Mouse (Mus musculus) liver, embryonic 15.5 days (tissue): ENCODE measurements around the gene Napb. TPM values are rescaled to one million over a fixed set of nuclear protein-coding genes. Genes with fewer than 3 reads are reported as not detected.

ENCODE experiments used
- ATAC-seq: fragments of 200-750 bp; cut with Nextera tagmentation; 2 replicates; pipeline ENCODE4 v1.8.0; 2017; ENCODE audit warnings: moderate number of reproducible peaks, mild to moderate bottlenecking, moderate library complexity; ENCODE audit not compliant: insufficient read depth
- H3K27ac ChIP-seq: fragments of 300-500 bp; sonication (generic); replicated peaks from 2 replicates; pipeline ENCODE4 v1.5.1; 2015; ENCODE audit warnings: mild to moderate bottlenecking, inconsistent platforms
- H3K27me3 ChIP-seq: fragments of 300-500 bp; sonication (generic); 2 replicates; pipeline ENCODE4 v1.6.1; 2015; ENCODE audit warnings: mild to moderate bottlenecking, inconsistent platforms
- H3K36me3 ChIP-seq: fragments of 300-500 bp; sonication (generic); replicated peaks from 2 replicates; pipeline ENCODE4 v1.6.1; 2015; ENCODE audit warnings: moderate library complexity, mild to moderate bottlenecking, inconsistent platforms
- H3K4me1 ChIP-seq: fragments of 300-500 bp; sonication (generic); replicated peaks from 2 replicates; pipeline ENCODE4 v1.6.1; 2015; ENCODE audit warnings: inconsistent platforms
- H3K4me2 ChIP-seq: fragments of 300-500 bp; sonication (generic); 2 replicates; pipeline ENCODE4 v1.6.1; 2015; ENCODE audit warnings: moderate library complexity, mild to moderate bottlenecking, inconsistent platforms
- H3K4me3 ChIP-seq: fragments of 300-500 bp; sonication (generic); replicated peaks from 2 replicates; pipeline ENCODE4 v1.5.1; 2015; ENCODE audit warnings: mild to moderate bottlenecking, inconsistent platforms
- H3K9ac ChIP-seq: fragments of 300-500 bp; sonication (generic); 2 replicates; pipeline ENCODE4 v1.6.1; 2015; ENCODE audit warnings: moderate library complexity, mild to moderate bottlenecking, inconsistent platforms
- H3K9me3 ChIP-seq: fragments of 300-500 bp; sonication (generic); replicated peaks from 2 replicates; pipeline ENCODE4 v1.6.1; 2016; ENCODE audit warnings: inconsistent platforms
- WGBS: fragments of 180-500 bp; shearing (Covaris S2); methylation state at CpG from one replicate; pipeline ENCODE4 v1.1.7; 2015; ENCODE audit warnings: mixed read lengths; ENCODE audit not compliant: insufficient replicate concordance; 5-methylcytosine and 5-hydroxymethylcytosine counted together
- polyA plus RNA-seq: library from polyadenylated mRNA; unstranded; fragments of >200 nt; fragmentation: Nextera tagmentation; extraction: Ambion mirVana; gene quantifications from 2 replicates; pipeline ENCODE4 v1.2.1, GENCODE M21; 2015

The Napb gene
- polyA plus RNA-seq, 1 experiment from 2014 or later = 0.30 TPM

GRCm38 (mm10) chr2:148644421-148645000, 87.8 kb downstream of the Napb start:
- no peak for ATAC-seq
- WGBS = 58% methylated on average over 6 of the region's 6 CpGs

More at GRCm38 (mm10) chr2:148644421-148645000, 87.8 kb downstream of the Napb start:
- H3K9ac ChIP-seq = no peak overlapping the region
- H3K4me2 ChIP-seq = no peak overlapping the region
- H3K9me3 ChIP-seq = no peaks in the 10 kb centered on the region
- no peaks in the 10 kb centered on the region for H3K27me3 ChIP-seq
- no peak overlapping the region for H3K4me3 ChIP-seq
- no peak overlapping the region for H3K27ac ChIP-seq
- no peaks in the 10 kb centered on the region for H3K36me3 ChIP-seq
- H3K4me1 ChIP-seq = no peaks in the 10 kb centered on the region

Other genes with a start within 250 kb of the Napb start
- gene Nxt1, start 59.9 kb downstream of the Napb start, polyA plus RNA-seq = 43.9 and 51.8 TPM in 2 replicates
- 9.5 and 10.4 TPM in 2 replicates for gene Gzf1, start 51.4 kb downstream of the Napb start, polyA plus RNA-seq
- not detected in 2 replicates for gene Cstl1, start 17.9 kb upstream of the Napb start, polyA plus RNA-seq
- not detected in 2 replicates for gene Cst11, start 39.0 kb upstream of the Napb start, polyA plus RNA-seq
- not detected in 2 replicates for gene 8030411F24Rik, start 49.5 kb upstream of the Napb start, polyA plus RNA-seq
- not detected in 2 replicates for gene Cst12, start 56.9 kb upstream of the Napb start, polyA plus RNA-seq
- 0.37 and 0.39 TPM in 2 replicates for gene Cst8, start 66.3 kb upstream of the Napb start, polyA plus RNA-seq
- gene Cst13, start 87.6 kb upstream of the Napb start, polyA plus RNA-seq = not detected in 2 replicates
- 0.17 TPM in 1 of 2 replicates, not detected in the other for gene Cst9, start 102.7 kb upstream of the Napb start, polyA plus RNA-seq
- not detected in 2 replicates for gene 9230104L09Rik, start 132.6 kb upstream of the Napb start, polyA plus RNA-seq
- gene Cst3, start 143.2 kb upstream of the Napb start, polyA plus RNA-seq = 173 and 189 TPM in 2 replicates